Comparison of ENCODE assay signal across 11 mouse cellular contexts in the genomic region with DNA sequence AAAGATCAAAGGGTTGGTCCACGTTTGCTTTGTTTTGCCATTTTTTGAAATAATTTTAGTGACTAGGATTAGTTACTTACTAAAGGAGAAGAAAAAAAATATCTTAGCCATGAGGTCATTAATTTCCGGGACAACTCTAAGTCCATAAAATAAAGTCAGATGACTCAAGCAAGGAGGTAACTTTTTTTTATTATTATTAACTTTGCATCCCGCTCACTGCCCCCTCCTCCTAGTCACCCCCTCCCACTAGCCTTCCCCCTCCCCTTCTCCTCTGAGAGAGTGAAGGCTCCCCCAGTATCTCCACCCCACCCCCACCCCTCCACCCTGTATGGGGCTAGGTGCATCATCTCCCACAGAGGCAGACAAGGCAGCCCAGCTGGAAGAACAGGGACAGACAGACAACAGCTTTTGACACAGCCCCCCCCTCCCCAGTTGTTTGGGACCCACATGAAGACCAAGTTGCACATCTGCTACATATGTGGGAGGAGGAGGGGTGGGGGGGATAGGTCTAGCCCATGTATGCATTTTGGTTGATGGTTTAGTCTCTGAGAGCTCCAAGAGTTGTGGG. TPM values are rescaled to one million over a fixed set of nuclear protein-coding genes. Genes with fewer than 3 reads are reported as not detected.
DNase-seq lines count a peak whose midpoint lies in the region; ATAC-seq and TF ChIP-seq lines count a peak whose summit lies in the region.
"Had no signal": no experiment of that assay in that cellular context is flagged by ENCODE, and none has a peak within 500 bp of the region (broad histone marks: within the 10 kb centered on the region; RNA-seq: fewer than 3 reads in every experiment).

No protein-coding gene starts in this region.

- peak overlapping the region; percentile 27; the same call in 1 of the 2 replicates for H3K4me2 ChIP-seq in kidney, postnatal 0 days (ENCODE audit: low read length)
- peak overlapping the region; percentile 98 for H3K4me2 ChIP-seq in liver, embryonic 14.5 days (ENCODE audit: low read depth)
- H3K4me2 ChIP-seq: forebrain, embryonic 15.5 days had no signal

- no peaks in the 10 kb centered on the region for H3K9me3 ChIP-seq in kidney, postnatal 0 days (replicated peaks; ENCODE audit: low read length)
- H3K9me3 ChIP-seq in liver, embryonic 14.5 days (ENCODE audit: control insufficient read depth, low read length), result no peaks in the 10 kb centered on the region
- H3K9me3 ChIP-seq: forebrain, embryonic 15.5 days had no signal

- H3K4me3 ChIP-seq in kidney, postnatal 0 days (replicated peaks; ENCODE audit: low read depth, low read length), result no peak overlapping the region
- peak overlapping the region; percentile 73 to 81 for H3K4me3 ChIP-seq in liver, embryonic 14.5 days (ENCODE audit: insufficient read depth in 1 of 2, low read depth in 2 of 2, low read length in 2 of 2)
- no peak overlapping the region for H3K4me3 ChIP-seq in layer of hippocampus, adult 2 months
- H3K4me3 ChIP-seq: forebrain, embryonic 15.5 days had no signal

- TF ChIP-seq CTCF in kidney, postnatal 0 days (IDR thresholded peaks at IDR 0.05; ENCODE audit: low read depth), result no peak
- no peak for TF ChIP-seq CTCF in liver, embryonic 14.5 days (IDR thresholded peaks at IDR 0.05; ENCODE audit: low read depth)
- no peak for TF ChIP-seq CTCF in layer of hippocampus, adult 2 months (conservative IDR thresholded peaks at IDR 0.05)

- no peak for ATAC-seq in kidney, postnatal 0 days (replicated peaks; ENCODE audit: low FRiP score, low read depth)
- no peak for ATAC-seq in liver, embryonic 14.5 days (ENCODE audit: insufficient read depth)
- ATAC-seq: forebrain, embryonic 15.5 days had no signal

- H3K27ac ChIP-seq in kidney, postnatal 0 days, result 0 out of 2 replicates have a peak overlapping the region, but pooled peaks have one; percentile 20
- H3K27ac ChIP-seq in liver, embryonic 14.5 days, result peak overlapping the region; percentile 99
- no peak overlapping the region for H3K27ac ChIP-seq in layer of hippocampus, adult 2 months
- H3K27ac ChIP-seq: forebrain, embryonic 15.5 days had no signal

- TF ChIP-seq EP300 in liver, embryonic 14.5 days (IDR thresholded peaks at IDR 0.05; ENCODE audit: low read depth), result no peak

- no peaks in the 10 kb centered on the region for H3K27me3 ChIP-seq in kidney, postnatal 0 days (ENCODE audit: insufficient read depth, low read length)
- no peaks in the 10 kb centered on the region for H3K27me3 ChIP-seq in liver, embryonic 14.5 days (ENCODE audit: control insufficient read depth, insufficient read depth, low read length)
- H3K27me3 ChIP-seq: forebrain, embryonic 15.5 days had no signal

- no peak overlapping the region for H3K9ac ChIP-seq in kidney, postnatal 0 days (ENCODE audit: low read depth, low read length)
- peak overlapping the region; percentile 81 for H3K9ac ChIP-seq in liver, embryonic 14.5 days (replicated peaks)
- H3K9ac ChIP-seq: forebrain, embryonic 15.5 days had no signal

- peak; percentile 14 for DNase-seq in embryo, embryonic 11 days
- DNase-seq in embryo, embryonic 9.5 days (ENCODE audit: extremely low spot score), result no peak
- peak; percentile 68 for DNase-seq in kidney, postnatal 0 days (ENCODE audit: low spot score)
- DNase-seq in kidney, adult 18-20 months, result no peak
- DNase-seq in c-Kit-positive CD71-positive TER-119-positive erythroid progenitor cells, embryonic 14.5 days (ENCODE audit: low spot score), result peak; percentile 24
- no peak for DNase-seq in liver, embryonic 14.5 days (ENCODE audit: low read depth in 3 of 3, low spot score in 3 of 3)
- DNase-seq in layer of hippocampus, adult 2 months (ENCODE audit: low spot score in 2 of 2), result no peak
- DNase-seq in adrenal gland, postnatal 10 days, result no peak
- DNase-seq: cerebellum, adult 8-10 months; kidney, adult 8-10 months had no signal

- no peaks in the 10 kb centered on the region for H3K36me3 ChIP-seq in kidney, postnatal 0 days (ENCODE audit: insufficient read depth, low read length)
- H3K36me3 ChIP-seq in liver, embryonic 14.5 days (replicated peaks; ENCODE audit: control insufficient read depth, insufficient read depth, low read depth), result no peaks in the 10 kb centered on the region; the same call in 1 of the 2 replicates
- H3K36me3 ChIP-seq: forebrain, embryonic 15.5 days had no signal

- WGBS in kidney, postnatal 0 days, result 32% methylated on average over 3 of the region's 3 CpGs
- 17% methylated on average over 3 of the region's 3 CpGs for WGBS in liver, embryonic 14.5 days (ENCODE audit: insufficient replicate concordance)

- peaks cover 22% of the 10 kb centered on the region for H3K4me1 ChIP-seq in kidney, postnatal 0 days (replicated peaks; ENCODE audit: insufficient read depth, low read length)
- H3K4me1 ChIP-seq in liver, embryonic 14.5 days (replicated peaks; ENCODE audit: control insufficient read depth in 2 of 2, insufficient read depth in 2 of 2, low read length in 1 of 2), result peaks cover 57 to 60% of the 10 kb centered on the region in 2 experiments

RNA-seq across cellular contexts. Expression of a gene that starts 15.0 kb away (rescaled TPM):
- polyA plus RNA-seq in kidney, postnatal 0 days (2015; fragmentation: Nextera tagmentation; extraction: Ambion mirVana), result 16.1 and 19.8 TPM in 2 replicates
- 14.7 and 17.1 TPM in 2 replicates for polyA plus RNA-seq in liver, embryonic 14.5 days (2012; rRNA removed)
- polyA plus RNA-seq in liver, embryonic 14.5 days (2014; fragmentation: Nextera tagmentation; extraction: Ambion mirVana), result 43.3 and 50.2 TPM in 2 replicates
- total RNA-seq in layer of hippocampus, adult 2 months (2021), result 10 to 100 TPM; 57.0 to 60.8 TPM
- 10 to 100 TPM; 26.0 to 29.3 TPM for total RNA-seq in adrenal gland, postnatal 10 days (2021)

RNA-seq across cellular contexts. Expression of a gene that starts 19.1 kb away (rescaled TPM):
- polyA plus RNA-seq in kidney, postnatal 0 days (2015; fragmentation: Nextera tagmentation; extraction: Ambion mirVana), result 69.3 and 69.5 TPM in 2 replicates
- 16.2 and 22.7 TPM in 2 replicates for polyA plus RNA-seq in liver, embryonic 14.5 days (2012; rRNA removed)
- polyA plus RNA-seq in liver, embryonic 14.5 days (2014; fragmentation: Nextera tagmentation; extraction: Ambion mirVana), result 19.7 and 19.8 TPM in 2 replicates
- total RNA-seq in layer of hippocampus, adult 2 months (2021), result 100 to 1,000 TPM; 112 to 130 TPM
- 100 to 1,000 TPM; 100 to 109 TPM for total RNA-seq in adrenal gland, postnatal 10 days (2021)

Comparison
In these comparisons a context has a peak if more than half of its experiments do, and no peak if none do; other contexts are left out.
1. DNase-seq: peak in embryo, embryonic 11 days (single experiment), kidney, postnatal 0 days (single experiment) and c-Kit-positive CD71-positive TER-119-positive erythroid progenitor cells, embryonic 14.5 days (single experiment); none in embryo, embryonic 9.5 days (single experiment), kidney, adult 18-20 months (single experiment), liver, embryonic 14.5 days (0 of 3), layer of hippocampus, adult 2 months (0 of 2) and adrenal gland, postnatal 10 days (single experiment).
2. H3K4me3 ChIP-seq: peak in liver, embryonic 14.5 days (2 of 2); none in kidney, postnatal 0 days (single experiment) and layer of hippocampus, adult 2 months (single experiment).